12 mouse cellular contexts compared by ENCODE assay signal in genomic region chr9:123941316-123941715, GRCm38 (mm10). TPM values are rescaled to one million over a fixed set of nuclear protein-coding genes. Genes with fewer than 3 reads are reported as not detected.
A peak's percentile ranks its signal among the peaks of the same experiment; 100 is the strongest.
DNase-seq lines count a peak whose midpoint lies in the region; ATAC-seq and TF ChIP-seq lines count a peak whose summit lies in the region.
"Had no signal": no experiment of that assay in that cellular context is flagged by ENCODE, and none has a peak within 500 bp of the region (broad histone marks: within the 10 kb centered on the region; RNA-seq: fewer than 3 reads in every experiment).

No protein-coding gene starts in this region.

- DNase-seq in kidney, adult 2 months, result peak; percentile 34
- no peak for DNase-seq in kidney, postnatal 25 days
- peak; percentile 7 for DNase-seq in 3T3-L1 (ENCODE audit: low read depth, low spot score)
- DNase-seq in liver, embryonic 14.5 days (ENCODE audit: low read depth in 3 of 3, low spot score in 3 of 3), result no peak
- no peak for DNase-seq in retina, postnatal 1 day
- no peak for DNase-seq in adrenal gland, postnatal 36 days

- H3K4me1 ChIP-seq in kidney, adult 2 months (ENCODE audit: control insufficient read depth, insufficient read depth, low read length), result no peaks in the 10 kb centered on the region
- peaks cover 12% of the 10 kb centered on the region; the same call in 1 of the 2 replicates for H3K4me1 ChIP-seq in brown adipose tissue, adult 24 weeks (ENCODE audit: control insufficient read depth, insufficient read depth, insufficient read length, low read length)
- peaks cover 0 to 15% of the 10 kb centered on the region in 2 experiments; a peak in 3 of 4 replicates for H3K4me1 ChIP-seq in liver, embryonic 14.5 days (replicated peaks; ENCODE audit: control insufficient read depth in 2 of 2, insufficient read depth in 2 of 2, low read length in 1 of 2)
- no peaks in the 10 kb centered on the region for H3K4me1 ChIP-seq in intestine, embryonic 16.5 days (ENCODE audit: control insufficient read depth, insufficient read depth, low read length)
- H3K4me1 ChIP-seq: embryonic facial prominence, embryonic 15.5 days had no signal

- no peaks in the 10 kb centered on the region for H3K9me3 ChIP-seq in liver, embryonic 14.5 days (ENCODE audit: control insufficient read depth, low read length)
- H3K9me3 ChIP-seq in intestine, embryonic 16.5 days (ENCODE audit: control insufficient read depth, low read length), result no peaks in the 10 kb centered on the region
- H3K9me3 ChIP-seq: embryonic facial prominence, embryonic 15.5 days had no signal

- no peaks in the 10 kb centered on the region for H3K27me3 ChIP-seq in kidney, adult 2 months (replicated peaks; ENCODE audit: control insufficient read depth, insufficient read depth, low read length)
- no peaks in the 10 kb centered on the region for H3K27me3 ChIP-seq in liver, embryonic 14.5 days (ENCODE audit: control insufficient read depth, insufficient read depth, low read length)
- no peaks in the 10 kb centered on the region for H3K27me3 ChIP-seq in intestine, embryonic 16.5 days (replicated peaks; ENCODE audit: control insufficient read depth, insufficient read depth, low read length)
- H3K27me3 ChIP-seq: embryonic facial prominence, embryonic 15.5 days had no signal

- no peaks in the 10 kb centered on the region for H3K36me3 ChIP-seq in kidney, adult 2 months (ENCODE audit: control insufficient read depth, insufficient read depth, low read length)
- no peaks in the 10 kb centered on the region for H3K36me3 ChIP-seq in liver, embryonic 14.5 days (replicated peaks; ENCODE audit: control insufficient read depth, insufficient read depth, low read depth)
- no peaks in the 10 kb centered on the region for H3K36me3 ChIP-seq in intestine, embryonic 16.5 days (ENCODE audit: control insufficient read depth, insufficient read depth, low read length)
- H3K36me3 ChIP-seq: embryonic facial prominence, embryonic 15.5 days had no signal

- ATAC-seq in liver, embryonic 14.5 days (ENCODE audit: insufficient read depth), result peak; percentile 38; the same call in 1 of the 2 replicates
- no peak for ATAC-seq in intestine, embryonic 16.5 days

- no peak for TF ChIP-seq EP300 in liver, embryonic 14.5 days (IDR thresholded peaks at IDR 0.05; ENCODE audit: low read depth)

- WGBS in kidney, adult 2 months, result 71% methylated on average over 2 of the region's 2 CpGs
- WGBS in liver, embryonic 14.5 days (ENCODE audit: insufficient replicate concordance), result 44% methylated on average over 2 of the region's 2 CpGs
- WGBS in intestine, embryonic 16.5 days, result 73% methylated on average over 2 of the region's 2 CpGs

- H3K4me2 ChIP-seq in liver, embryonic 14.5 days (ENCODE audit: low read depth), result no peak overlapping the region
- H3K4me2 ChIP-seq in intestine, embryonic 16.5 days (ENCODE audit: low read depth, low read length), result no peak overlapping the region
- H3K4me2 ChIP-seq: embryonic facial prominence, embryonic 15.5 days had no signal

- H3K4me3 ChIP-seq in kidney, adult 2 months (ENCODE audit: insufficient read depth, low read depth, low read length), result no peak overlapping the region
- no peak overlapping the region for H3K4me3 ChIP-seq in brown adipose tissue, adult 24 weeks (ENCODE audit: insufficient read depth, low read depth, low read length)
- no peak overlapping the region for H3K4me3 ChIP-seq in liver, embryonic 14.5 days (ENCODE audit: insufficient read depth in 1 of 2, low read depth in 2 of 2, low read length in 2 of 2)
- no peak overlapping the region for H3K4me3 ChIP-seq in intestine, embryonic 16.5 days (ENCODE audit: low read length)
- H3K4me3 ChIP-seq: embryonic facial prominence, embryonic 15.5 days had no signal

- H3K9ac ChIP-seq in liver, embryonic 14.5 days (replicated peaks), result no peak overlapping the region
- H3K9ac ChIP-seq in intestine, embryonic 16.5 days (ENCODE audit: low read depth, low read length), result no peak overlapping the region
- H3K9ac ChIP-seq: embryonic facial prominence, embryonic 15.5 days had no signal

- no peak for TF ChIP-seq POLR2A in kidney, adult 2 months (IDR thresholded peaks at IDR 0.05; ENCODE audit: low read depth, low read length)

- H3K27ac ChIP-seq in kidney, adult 2 months (ENCODE audit: insufficient read depth, low read depth, low read length), result no peak overlapping the region
- peak overlapping the region; percentile 65 for H3K27ac ChIP-seq in brown adipose tissue, adult 24 weeks (replicated peaks; ENCODE audit: low read depth, low read length)
- no peak overlapping the region for H3K27ac ChIP-seq in liver, embryonic 14.5 days
- no peak overlapping the region for H3K27ac ChIP-seq in intestine, embryonic 16.5 days (ENCODE audit: low read length)
- H3K27ac ChIP-seq: embryonic facial prominence, embryonic 15.5 days had no signal

- TF ChIP-seq CTCF in kidney, adult 2 months (conservative IDR thresholded peaks at IDR 0.05; ENCODE audit: insufficient read depth, insufficient read length, low read depth, low read length), result no peak
- TF ChIP-seq CTCF in liver, embryonic 14.5 days (IDR thresholded peaks at IDR 0.05; ENCODE audit: low read depth), result no peak

RNA-seq across cellular contexts. Expression of gene Ccr1, which starts 27.2 kb away (rescaled TPM):
- 0.72 and 0.81 TPM in 2 replicates for polyA plus RNA-seq in kidney, adult 2 months (2012; rRNA removed)
- 0.54 and 0.59 TPM in 2 replicates for polyA plus RNA-seq in brown adipose tissue, adult 24 weeks (2012; ENCODE audit: insufficient read depth, insufficient read length, missing spikeins)
- 0.70 and 1.4 TPM in 2 replicates for polyA plus RNA-seq in liver, embryonic 14.5 days (2012; rRNA removed)
- 2.0 and 2.4 TPM in 2 replicates for polyA plus RNA-seq in liver, embryonic 14.5 days (2014; fragmentation: Nextera tagmentation; extraction: Ambion mirVana)
- 3.7 and 4.0 TPM in 2 replicates for polyA plus RNA-seq in intestine, embryonic 16.5 days (2015; fragmentation: Nextera tagmentation; extraction: Ambion mirVana)
- 1 to 10 TPM; 1.3 to 1.5 TPM for total RNA-seq in adrenal gland, postnatal 36 days (2021)

RNA-seq across cellular contexts. Expression of gene Ccr1l1, which starts 36.9 kb away (rescaled TPM):
- polyA plus RNA-seq in kidney, adult 2 months (2012; rRNA removed), result 0.06 TPM in 1 of 2 replicates, not detected in the other
- polyA plus RNA-seq in brown adipose tissue, adult 24 weeks (2012; ENCODE audit: insufficient read depth, insufficient read length, missing spikeins), result not detected in 2 replicates
- 0.04 TPM in 1 of 2 replicates, not detected in the other for polyA plus RNA-seq in liver, embryonic 14.5 days (2012; rRNA removed)
- polyA plus RNA-seq in liver, embryonic 14.5 days (2014; fragmentation: Nextera tagmentation; extraction: Ambion mirVana), result not detected in 2 replicates
- polyA plus RNA-seq in intestine, embryonic 16.5 days (2015; fragmentation: Nextera tagmentation; extraction: Ambion mirVana), result not detected in 2 replicates
- not detected for total RNA-seq in adrenal gland, postnatal 36 days (2021)
- total RNA-seq: gastrocnemius, postnatal 4 days; layer of hippocampus, postnatal 14 days had no signal
- polyA plus RNA-seq: brain, embryonic 14.5 days; embryonic facial prominence, embryonic 15.5 days had no signal

Comparison
In these comparisons a context has a peak if more than half of its experiments do, and no peak if none do; other contexts are left out.
1. DNase-seq: peak in kidney, adult 2 months (single experiment) and 3T3-L1 (single experiment); none in kidney, postnatal 25 days (0 of 2), liver, embryonic 14.5 days (0 of 3), retina, postnatal 1 day (single experiment) and adrenal gland, postnatal 36 days (0 of 2).